In genomic region chr9:47734905-47735304, GRCm38 (mm10) we compare ENCODE assay signal across 19 mouse cellular contexts.
DNase-seq lines count a peak whose midpoint lies in the region; ATAC-seq and TF ChIP-seq lines count a peak whose summit lies in the region.
"Had no signal": no experiment of that assay in that cellular context is flagged by ENCODE, and none has a peak within 500 bp of the region (broad histone marks: within the 10 kb centered on the region; RNA-seq: fewer than 3 reads in every experiment).

No protein-coding gene starts in this region.

- H3K9ac ChIP-seq in midbrain, postnatal 0 days (replicated peaks; ENCODE audit: low read length, poor library complexity, severe bottlenecking), result no peak overlapping the region
- H3K9ac ChIP-seq: forebrain, embryonic 15.5 days; hindbrain, embryonic 12.5 days had no signal

- 67% methylated on average over 5 of the region's 5 CpGs for WGBS in midbrain, postnatal 0 days
- WGBS in midbrain, embryonic 10.5 days, result 89% methylated on average over 5 of the region's 5 CpGs
- WGBS in macrophage (ENCODE audit: missing documents), result 91% methylated on average over 5 of the region's 5 CpGs

- H3K4me1 ChIP-seq in midbrain, postnatal 0 days (ENCODE audit: insufficient read depth, low read length), result peaks cover 10% of the 10 kb centered on the region
- H3K4me1 ChIP-seq in midbrain, embryonic 10.5 days, result peaks cover 27% of the 10 kb centered on the region
- peaks cover 81% of the 10 kb centered on the region for H3K4me1 ChIP-seq in bone marrow macrophage, adult 2 months (ENCODE audit: control insufficient read depth, insufficient read depth, low read length)

- H3K27me3 ChIP-seq in midbrain, postnatal 0 days (ENCODE audit: insufficient read depth, low read length), result no peaks in the 10 kb centered on the region
- no peaks in the 10 kb centered on the region for H3K27me3 ChIP-seq in midbrain, embryonic 10.5 days (ENCODE audit: low read depth, poor library complexity, severe bottlenecking)
- H3K27me3 ChIP-seq: forebrain, embryonic 15.5 days; hindbrain, embryonic 12.5 days had no signal

- no peaks in the 10 kb centered on the region for H3K36me3 ChIP-seq in midbrain, postnatal 0 days (ENCODE audit: insufficient read depth, low read length)
- no peaks in the 10 kb centered on the region for H3K36me3 ChIP-seq in midbrain, embryonic 10.5 days
- no peaks in the 10 kb centered on the region for H3K36me3 ChIP-seq in macrophage (ENCODE audit: inconsistent target)
- H3K36me3 ChIP-seq: embryonic facial prominence, embryonic 10.5 days; forebrain, embryonic 15.5 days; G1E; heart, embryonic 10.5 days; hindbrain, embryonic 12.5 days had no signal

- no peak for TF ChIP-seq POLR2A in bone marrow macrophage, adult 2 months (IDR thresholded peaks at IDR 0.05; ENCODE audit: borderline replicate concordance, low read depth, low read length)

- peak overlapping the region; percentile 72 for H3K27ac ChIP-seq in layer of hippocampus, adult 2 months
- peak overlapping the region; percentile 14; the same call in 1 of the 2 replicates for H3K27ac ChIP-seq in midbrain, postnatal 0 days (ENCODE audit: low read depth, low read length)
- no peak overlapping the region for H3K27ac ChIP-seq in midbrain, embryonic 10.5 days (replicated peaks)
- peak overlapping the region; percentile 98 for H3K27ac ChIP-seq in bone marrow macrophage, adult 2 months (ENCODE audit: insufficient read depth, low read depth, low read length)
- H3K27ac ChIP-seq in macrophage, result peak overlapping the region; percentile 97
- H3K27ac ChIP-seq: embryonic facial prominence, embryonic 10.5 days; forebrain, embryonic 15.5 days; heart, embryonic 10.5 days; hindbrain, embryonic 12.5 days had no signal

- TF ChIP-seq CTCF in layer of hippocampus, adult 2 months (conservative IDR thresholded peaks at IDR 0.05), result no peak
- no peak for TF ChIP-seq CTCF in midbrain, postnatal 0 days (IDR thresholded peaks at IDR 0.05)
- TF ChIP-seq CTCF in bone marrow macrophage, adult 2 months (IDR thresholded peaks at IDR 0.05; ENCODE audit: low read depth, low read length), result no peak

- H3K4me3 ChIP-seq in layer of hippocampus, adult 2 months, result no peak overlapping the region
- H3K4me3 ChIP-seq in midbrain, postnatal 0 days (ENCODE audit: low read depth, low read length), result no peak overlapping the region
- no peak overlapping the region for H3K4me3 ChIP-seq in midbrain, embryonic 10.5 days
- H3K4me3 ChIP-seq in bone marrow macrophage, adult 2 months (ENCODE audit: insufficient read depth, low read length), result no peak overlapping the region
- H3K4me3 ChIP-seq in macrophage (ENCODE audit: inconsistent target), result no peak overlapping the region
- H3K4me3 ChIP-seq: embryonic facial prominence, embryonic 10.5 days; forebrain, embryonic 15.5 days; heart, embryonic 10.5 days; hindbrain, embryonic 12.5 days had no signal

- H3K79me2 ChIP-seq in macrophage (ENCODE audit: inconsistent target), result no peaks in the 10 kb centered on the region; the same call in 1 of the 2 replicates

- no peak for ATAC-seq in midbrain, postnatal 0 days (ENCODE audit: low FRiP score)
- ATAC-seq in monocyte, adult 5-6 weeks (replicated peaks; ENCODE audit: insufficient number of reproducible peaks, low FRiP score, low TSS enrichment, poor library complexity, severe bottlenecking), result no peak
- ATAC-seq: CD4-positive, CD25-positive, alpha-beta regulatory T cell, adult 4 months; forebrain, embryonic 15.5 days; hindbrain, embryonic 16.5 days had no signal

- H3K9me3 ChIP-seq in midbrain, postnatal 0 days (ENCODE audit: low read length), result no peaks in the 10 kb centered on the region
- H3K9me3 ChIP-seq in midbrain, embryonic 10.5 days (replicated peaks), result no peaks in the 10 kb centered on the region
- H3K9me3 ChIP-seq: embryonic facial prominence, embryonic 10.5 days; forebrain, embryonic 15.5 days; heart, embryonic 10.5 days; hindbrain, embryonic 12.5 days had no signal

- no peak for DNase-seq in layer of hippocampus, adult 2 months (ENCODE audit: low spot score in 2 of 2)
- DNase-seq in layer of hippocampus, adult 9-11 months, result no peak
- no peak for DNase-seq in midbrain, postnatal 0 days (ENCODE audit: low spot score)
- no peak for DNase-seq in midbrain, embryonic 10.5 days (ENCODE audit: low spot score)
- DNase-seq in frontal cortex, postnatal 14 days (ENCODE audit: low spot score in 2 of 2), result no peak
- DNase-seq: adrenal gland, postnatal 10 days; cerebellum, adult 2 months; cerebellum, postnatal 10 days; heart, postnatal 4 days had no signal

- no peak overlapping the region for H3K4me2 ChIP-seq in midbrain, postnatal 0 days (ENCODE audit: low read depth, low read length, poor library complexity, severe bottlenecking)
- H3K4me2 ChIP-seq: forebrain, embryonic 15.5 days; hindbrain, embryonic 12.5 days had no signal
